Mouse (Mus musculus): ENCODE measurements around the gene Vmn1r79.
"Not testable (repeated sequence)": the region's sequence is repeated elsewhere in the genome, so short reads cannot be mapped to it uniquely, and the experiment has no call there.

The Vmn1r79 gene

DNA sequence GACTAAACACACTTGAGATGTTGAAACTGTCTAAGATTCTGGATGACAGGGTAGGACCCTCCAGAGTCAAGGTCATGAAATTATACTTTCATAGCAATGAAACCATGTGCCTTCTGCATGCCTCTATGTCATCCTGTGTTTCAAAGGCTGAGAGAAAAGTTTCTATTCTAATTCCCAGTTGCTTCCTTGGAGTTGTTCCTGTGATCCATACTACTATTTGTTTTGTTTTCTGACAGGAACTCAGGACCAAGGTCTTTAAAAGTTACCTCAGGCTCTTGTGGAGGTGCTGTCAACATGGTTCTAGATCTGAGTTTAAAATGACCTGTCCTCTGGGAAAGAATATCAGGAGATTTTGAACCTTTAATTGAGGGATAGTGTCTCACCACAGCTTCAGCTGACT lies at the start of gene Vmn1r79:
Vmn1r79 (plus strand) TSS at position 301 of the 400 bp plus-strand sequence.
- DNase-seq: not testable (repeated sequence)

DNA sequence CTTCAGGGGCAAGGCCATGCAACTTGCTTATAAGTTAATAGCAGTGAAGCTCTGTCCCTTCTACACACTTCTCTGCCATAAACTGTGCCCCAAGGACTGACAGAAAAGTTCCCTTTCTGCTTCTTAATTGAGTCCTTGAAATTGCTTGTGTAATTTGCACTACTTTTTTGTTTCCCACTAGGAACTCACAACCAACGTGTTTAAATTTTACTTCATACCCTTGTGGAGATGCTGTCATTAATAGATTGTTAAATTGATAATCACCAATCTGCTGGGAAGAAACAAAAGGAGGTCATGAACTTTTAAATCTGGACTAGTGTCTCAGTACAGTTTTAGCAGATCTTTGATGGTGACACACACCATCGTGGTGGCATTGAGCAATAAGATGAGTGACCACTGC lies 21.1 kb upstream of the Vmn1r79 start, which contains the start of gene Vmn1r78:
Vmn1r78 (plus strand) TSS at position 301 of the 400 bp plus-strand sequence.
- DNase-seq: no peak

DNA sequence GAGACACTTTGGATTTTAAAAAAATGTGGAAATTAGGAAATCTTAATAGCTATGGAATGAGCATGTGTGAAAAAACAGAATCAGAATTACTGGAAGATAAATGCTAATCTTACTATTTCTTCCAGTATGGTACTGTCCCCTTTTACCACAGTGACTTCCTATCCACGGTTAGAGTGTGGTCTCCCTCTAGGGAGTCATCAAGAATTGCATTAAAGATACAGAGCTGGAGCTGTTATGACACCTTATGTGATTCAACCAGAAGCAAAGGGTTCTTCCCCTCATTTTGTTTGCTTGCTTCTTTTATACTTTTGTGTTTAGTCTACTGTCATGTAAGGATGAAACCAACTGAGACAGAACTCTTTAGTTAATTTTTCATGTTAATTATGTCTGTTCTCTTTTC lies 14.6 kb upstream of the Vmn1r79 start:
- not testable (repeated sequence) for DNase-seq

DNA sequence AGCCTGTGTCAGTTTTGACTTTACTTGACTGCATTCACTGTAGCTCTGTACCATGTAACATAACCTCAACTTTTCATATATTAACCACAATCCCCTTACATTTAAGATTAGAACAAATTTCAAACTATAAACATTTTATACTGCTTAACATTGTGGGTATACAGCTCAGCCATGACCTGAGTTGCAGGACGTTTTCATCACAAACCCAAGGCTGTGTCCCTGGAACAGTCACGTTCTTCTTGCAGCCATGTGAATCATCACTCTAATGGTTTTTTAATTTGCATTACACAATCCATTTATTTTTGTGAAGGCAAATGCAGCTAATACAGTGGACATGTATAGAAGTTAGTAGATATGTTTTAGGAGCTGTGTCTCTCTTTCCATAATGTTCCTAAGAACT lies 1.8 kb downstream of the Vmn1r79 start:
- not testable (repeated sequence) for DNase-seq

DNA sequence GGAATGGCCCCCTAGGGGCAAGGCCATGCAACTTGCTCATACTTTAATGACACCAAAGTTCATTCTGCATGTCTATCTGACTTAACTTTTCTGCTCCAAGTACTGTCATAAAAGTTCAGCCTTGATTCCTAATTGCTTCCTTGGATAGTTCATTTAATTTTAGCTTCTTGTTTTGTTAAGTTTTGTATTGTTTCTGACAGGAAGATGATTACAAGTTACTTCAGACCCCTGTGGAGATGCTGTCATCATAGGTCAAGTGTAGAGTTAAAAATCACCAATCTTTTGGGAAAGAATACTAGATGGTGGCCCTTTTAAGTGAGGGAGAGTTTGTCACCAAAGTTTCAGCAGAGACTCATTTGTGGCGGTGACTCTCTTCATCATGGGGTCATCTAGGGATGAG lies 17.9 kb downstream of the Vmn1r79 start, which contains the start of gene Vmn1r80:
Vmn1r80 (plus strand) TSS at position 301 of the 400 bp plus-strand sequence.
- no peak for DNase-seq

DNA sequence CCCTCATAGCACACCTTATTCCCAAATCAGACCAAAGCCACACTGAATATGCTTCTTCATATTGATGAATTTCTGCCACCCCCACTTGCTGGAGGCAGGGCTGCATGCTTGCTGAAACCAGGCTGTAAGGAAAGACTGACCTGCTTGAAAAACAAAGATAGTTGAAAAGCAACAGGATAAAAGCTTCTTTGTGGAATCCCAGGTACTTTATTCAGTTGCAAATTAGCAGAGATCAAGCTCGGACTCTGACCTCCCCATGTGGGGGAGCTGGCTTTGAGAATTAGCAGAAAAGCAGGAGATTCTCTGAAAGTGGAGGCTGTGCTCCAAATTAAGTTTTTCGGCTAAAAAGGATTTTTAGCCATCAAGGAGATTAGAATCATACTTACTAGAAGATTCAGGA lies 33.1 kb downstream of the Vmn1r79 start:
- no peak for DNase-seq

Measured in spleen, adult 18-20 months (tissue).